Mouse (Mus musculus): ENCODE results near the gene Morn1. TPM values are rescaled to one million over a fixed set of nuclear protein-coding genes. Genes with fewer than 3 reads are reported as not detected.

The Morn1 gene
- polyA plus RNA-seq, 1 experiment: 12.6 TPM

DNA sequence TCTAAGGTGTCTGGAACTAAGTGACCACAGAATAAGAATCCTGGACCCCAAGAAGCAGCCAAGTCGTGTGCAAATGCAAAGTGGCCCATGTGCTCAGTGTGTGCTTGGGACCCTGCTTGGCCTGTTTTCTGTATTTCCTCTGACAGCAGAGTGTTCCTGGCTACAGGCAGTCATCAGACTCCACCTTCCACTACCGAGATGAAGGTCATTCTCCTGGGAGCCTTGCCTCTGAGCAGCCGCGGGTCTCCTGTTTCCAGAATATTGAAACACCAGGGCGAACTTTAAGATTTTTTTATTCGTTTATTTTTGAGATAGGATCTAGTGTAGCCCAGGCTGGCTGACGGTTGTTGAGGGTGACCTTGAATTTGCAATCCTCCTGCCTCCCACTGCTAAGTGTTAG is 44.2 kb downstream of the Morn1 start:
- DNase-seq (ENCODE audit: low read depth): no peak
- TF ChIP-seq POLR2A (IDR thresholded peaks at IDR 0.05; ENCODE audit: borderline replicate concordance, extremely low read depth, insufficient read depth, insufficient read length, poor library complexity, severe bottlenecking) (no peak), CTCF (IDR thresholded peaks at IDR 0.05; ENCODE audit: borderline replicate concordance, extremely low read depth, insufficient read depth, insufficient read length) (no peak)

DNA sequence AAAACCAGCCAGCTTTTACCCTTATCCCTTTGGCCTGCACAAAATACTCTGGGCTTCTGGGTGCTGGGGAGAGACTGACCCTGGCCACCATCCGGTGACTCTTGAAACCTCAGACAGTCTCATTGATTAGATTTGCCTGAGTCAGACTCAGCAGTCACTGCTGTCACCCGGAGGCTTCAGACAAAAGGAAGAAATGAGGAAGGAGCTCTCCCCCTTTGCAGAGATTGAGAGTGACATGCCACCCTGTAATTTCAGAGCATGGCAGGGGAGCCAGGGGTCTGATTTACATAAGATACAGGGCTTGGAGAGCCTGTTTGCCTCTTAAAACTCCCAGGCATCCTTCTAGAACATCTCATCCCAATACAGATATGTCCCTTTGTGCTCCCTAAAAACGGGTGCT is 46.8 kb downstream of the Morn1 start:
- TF ChIP-seq POLR2A (IDR thresholded peaks at IDR 0.05; ENCODE audit: borderline replicate concordance, extremely low read depth, insufficient read depth, insufficient read length, poor library complexity, severe bottlenecking) (no peak), CTCF (IDR thresholded peaks at IDR 0.05; ENCODE audit: borderline replicate concordance, extremely low read depth, insufficient read depth, insufficient read length) (no peak)
- DNase-seq (ENCODE audit: low read depth): peak; percentile 47

DNA sequence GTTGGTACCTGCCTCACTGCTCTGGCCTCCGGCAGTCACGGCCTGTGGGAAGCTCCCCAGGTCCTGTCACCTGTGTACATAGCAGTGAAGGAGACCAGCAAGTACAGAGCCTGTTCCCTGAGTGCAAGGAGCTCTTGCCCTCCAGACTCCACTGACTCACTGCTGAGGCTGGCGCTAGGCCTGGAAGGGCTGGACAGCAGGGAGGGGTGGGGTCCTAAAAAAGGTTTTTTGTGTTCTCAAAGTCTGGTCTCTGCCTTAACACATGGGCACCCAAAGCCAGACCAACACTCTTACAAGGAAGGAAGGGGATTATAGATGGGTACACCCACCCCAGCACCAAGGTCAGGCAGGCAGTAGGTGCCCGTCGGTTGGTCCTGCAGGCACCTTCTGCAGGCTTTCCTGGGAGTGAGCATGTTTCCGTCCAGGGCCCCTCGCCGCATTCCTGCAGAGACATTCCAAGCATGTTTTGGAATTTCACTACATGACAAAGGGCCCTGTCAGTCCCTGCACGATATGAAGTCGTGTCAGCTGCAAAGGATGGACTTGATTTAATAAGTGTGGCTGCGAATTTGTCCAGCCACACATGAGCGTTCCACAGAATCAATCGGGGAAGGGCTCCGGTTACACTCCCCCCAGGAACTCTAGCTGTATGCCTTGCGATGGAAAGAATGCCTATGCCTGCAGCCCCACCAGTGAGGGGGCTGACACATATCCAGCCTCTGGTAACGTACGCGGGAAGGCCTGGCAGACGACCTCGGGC is 47.5 kb downstream of the Morn1 start:
- no peak for TF ChIP-seq POLR2A (IDR thresholded peaks at IDR 0.05; ENCODE audit: borderline replicate concordance, extremely low read depth, insufficient read depth, insufficient read length, poor library complexity, severe bottlenecking)
- no peak for DNase-seq (ENCODE audit: low read depth)

DNA sequence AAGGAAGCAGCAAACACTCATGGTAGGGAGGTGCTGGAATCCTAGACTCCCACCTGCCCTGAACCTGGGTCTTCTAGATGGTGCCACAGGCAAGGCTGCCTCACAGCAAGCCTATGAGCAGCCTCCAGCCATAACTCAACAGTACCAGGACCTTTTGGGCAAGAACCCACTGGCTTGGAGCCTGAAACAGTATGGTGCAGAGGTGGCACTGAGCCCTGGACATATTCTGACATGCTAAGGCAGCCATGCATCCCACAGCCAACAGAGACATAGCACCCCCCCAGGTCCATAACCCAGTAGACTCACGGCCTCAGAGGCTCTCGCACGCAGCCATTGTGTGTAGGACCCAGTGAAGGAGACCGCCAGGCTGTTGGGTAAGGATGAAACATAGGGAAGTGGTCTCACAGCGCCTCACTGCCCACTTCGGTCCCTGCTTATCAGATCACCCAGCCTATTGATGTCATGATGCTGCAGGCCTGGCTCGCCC is 48.4 kb downstream of the Morn1 start:
- TF ChIP-seq CTCF (IDR thresholded peaks at IDR 0.05; ENCODE audit: borderline replicate concordance, extremely low read depth, insufficient read depth, insufficient read length): no peak
- TF ChIP-seq POLR2A (IDR thresholded peaks at IDR 0.05; ENCODE audit: borderline replicate concordance, extremely low read depth, insufficient read depth, insufficient read length, poor library complexity, severe bottlenecking): no peak
- DNase-seq (ENCODE audit: low read depth): no peak

DNA sequence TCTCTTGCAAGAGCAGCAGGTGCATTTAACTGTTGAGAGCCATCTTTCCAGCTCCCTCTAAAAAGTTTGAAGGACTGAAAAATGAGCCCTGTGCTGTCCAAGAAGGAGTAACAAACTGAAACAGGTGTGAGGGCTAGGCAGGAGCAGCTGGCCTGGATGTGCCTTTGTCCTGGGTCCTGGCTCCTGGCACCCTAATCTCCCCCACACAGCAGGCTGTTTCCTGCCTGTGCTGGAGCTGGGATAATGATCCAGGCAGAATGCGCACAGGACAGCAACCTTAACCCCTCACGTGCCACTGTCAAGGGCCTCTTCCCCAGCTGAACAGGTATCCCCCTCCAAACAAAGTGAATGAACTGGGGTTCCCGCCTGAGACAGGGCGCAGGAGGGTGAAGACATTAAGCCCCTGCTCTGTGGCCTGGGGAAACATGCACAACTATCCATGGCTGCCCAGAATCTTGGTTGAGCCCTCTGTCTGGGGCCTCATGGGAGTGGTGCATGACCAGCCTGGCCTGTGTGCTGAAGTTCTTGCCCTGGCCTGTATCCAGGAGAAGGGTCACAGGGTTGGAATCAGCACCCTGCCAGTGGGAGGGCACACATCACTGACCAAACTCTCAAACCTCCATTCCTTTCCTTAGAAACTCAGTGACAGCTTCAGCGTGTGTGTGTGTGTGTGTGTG is 49.7 kb downstream of the Morn1 start:
- TF ChIP-seq CTCF (IDR thresholded peaks at IDR 0.05; ENCODE audit: borderline replicate concordance, extremely low read depth, insufficient read depth, insufficient read length): no peak
- TF ChIP-seq POLR2A (IDR thresholded peaks at IDR 0.05; ENCODE audit: borderline replicate concordance, extremely low read depth, insufficient read depth, insufficient read length, poor library complexity, severe bottlenecking): no peak
- no peak for DNase-seq (ENCODE audit: low read depth)

DNA sequence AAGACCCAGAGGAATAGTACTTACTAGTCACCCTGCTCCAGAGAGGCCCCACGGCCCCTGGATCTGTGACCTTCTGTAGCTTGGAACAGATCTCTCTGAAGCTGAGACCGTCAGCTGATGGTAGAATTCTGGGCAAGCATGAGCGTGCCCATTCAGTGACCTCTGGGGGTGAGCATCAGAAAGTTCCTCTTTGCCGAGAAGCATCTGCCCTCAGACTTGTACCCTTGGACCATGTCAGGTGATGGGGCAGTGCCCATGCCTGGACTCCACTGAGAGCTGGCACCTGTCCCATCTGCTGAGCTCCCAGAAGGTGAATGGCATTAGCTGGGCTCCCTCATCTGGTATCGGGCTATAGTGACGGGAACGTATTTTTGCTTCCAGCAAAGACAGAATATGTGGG is 51.5 kb downstream of the Morn1 start:
- no peak for TF ChIP-seq POLR2A (IDR thresholded peaks at IDR 0.05; ENCODE audit: borderline replicate concordance, extremely low read depth, insufficient read depth, insufficient read length, poor library complexity, severe bottlenecking)
- TF ChIP-seq CTCF (IDR thresholded peaks at IDR 0.05; ENCODE audit: borderline replicate concordance, extremely low read depth, insufficient read depth, insufficient read length): no peak
- DNase-seq (ENCODE audit: low read depth): no peak

DNA sequence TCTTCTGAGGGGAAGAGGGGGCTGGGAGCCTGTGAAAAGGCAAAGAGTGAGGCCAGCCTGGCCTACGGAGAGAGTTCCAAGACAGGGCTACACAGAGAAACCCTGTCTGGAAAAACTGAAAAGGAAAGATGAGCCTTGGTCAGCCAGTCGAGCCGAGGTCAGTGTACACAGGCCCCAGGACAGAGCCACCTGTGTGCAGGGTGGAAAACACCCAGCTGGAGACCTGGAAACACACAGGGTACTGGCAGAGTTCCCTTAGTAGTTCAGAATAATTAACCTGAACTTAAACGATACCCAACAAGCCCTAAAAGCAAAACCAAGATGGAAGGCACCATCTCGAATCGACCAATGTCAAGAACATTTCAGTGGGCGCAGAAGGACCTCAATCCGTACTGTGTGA is 52.1 kb downstream of the Morn1 start:
- TF ChIP-seq CTCF (IDR thresholded peaks at IDR 0.05; ENCODE audit: borderline replicate concordance, extremely low read depth, insufficient read depth, insufficient read length) (no peak), POLR2A (IDR thresholded peaks at IDR 0.05; ENCODE audit: borderline replicate concordance, extremely low read depth, insufficient read depth, insufficient read length, poor library complexity, severe bottlenecking) (no peak)
- DNase-seq (ENCODE audit: low read depth): no peak

DNA sequence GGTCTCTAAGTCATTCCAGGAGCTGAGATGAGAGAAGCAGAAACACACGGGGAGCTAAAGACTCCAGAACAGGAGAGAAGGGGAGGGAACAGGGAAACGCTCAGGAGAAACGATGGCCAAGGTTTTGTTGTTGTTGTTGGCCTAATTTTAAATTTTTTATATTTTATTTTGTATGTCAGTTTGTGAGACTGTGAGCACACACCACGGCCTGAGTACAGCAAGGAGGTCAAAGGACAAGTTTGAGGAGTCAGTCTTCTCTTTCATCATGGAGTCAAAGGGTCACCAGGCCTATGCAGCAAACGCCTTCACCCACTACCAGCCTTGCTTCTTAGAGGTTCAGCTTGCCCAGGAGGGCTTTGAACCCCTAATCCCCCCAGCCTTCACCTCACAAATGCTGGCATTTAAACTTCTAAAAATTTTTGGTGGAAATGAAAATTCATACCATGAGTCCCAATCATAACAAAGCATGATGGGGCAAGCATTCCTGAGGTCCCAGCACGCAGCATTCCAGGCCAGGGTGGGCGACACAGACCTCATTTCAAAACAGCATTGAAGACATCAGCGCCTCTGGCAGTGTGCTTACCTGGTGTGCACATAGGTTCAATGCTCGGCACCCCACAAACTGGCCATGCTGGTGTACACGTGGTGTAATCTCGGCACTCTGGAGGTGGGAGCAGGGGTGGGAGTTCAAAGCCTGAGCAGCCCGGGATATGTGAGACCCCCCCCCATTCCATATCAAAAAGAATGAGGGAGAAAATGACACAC is 53.1 kb downstream of the Morn1 start:
- TF ChIP-seq POLR2A (IDR thresholded peaks at IDR 0.05; ENCODE audit: borderline replicate concordance, extremely low read depth, insufficient read depth, insufficient read length, poor library complexity, severe bottlenecking) (no peak), CTCF (IDR thresholded peaks at IDR 0.05; ENCODE audit: borderline replicate concordance, extremely low read depth, insufficient read depth, insufficient read length) (no peak)
- no peak for DNase-seq (ENCODE audit: low read depth)

DNA sequence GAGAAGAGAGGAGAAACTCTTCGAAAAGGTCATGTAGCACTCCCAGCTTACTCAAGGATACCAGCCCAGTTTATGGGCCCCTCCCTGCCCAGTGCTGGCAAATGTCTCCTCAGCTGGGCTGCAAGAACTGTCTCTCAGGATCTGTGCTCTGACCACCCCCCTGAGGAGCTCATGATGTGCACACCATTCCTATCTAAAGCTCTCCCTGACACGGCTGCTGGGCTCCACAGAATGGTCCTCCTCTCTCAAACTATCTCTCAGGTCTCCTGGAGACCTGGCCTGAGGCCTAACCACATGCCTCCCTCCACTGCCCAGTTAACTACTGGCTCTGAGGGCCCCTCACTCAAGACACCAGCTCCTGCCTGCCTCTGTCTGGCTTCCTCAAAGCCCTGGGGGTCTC is 53.8 kb downstream of the Morn1 start:
- DNase-seq (ENCODE audit: low read depth): no peak
- no peak for TF ChIP-seq CTCF (IDR thresholded peaks at IDR 0.05; ENCODE audit: borderline replicate concordance, extremely low read depth, insufficient read depth, insufficient read length)
- no peak for TF ChIP-seq POLR2A (IDR thresholded peaks at IDR 0.05; ENCODE audit: borderline replicate concordance, extremely low read depth, insufficient read depth, insufficient read length, poor library complexity, severe bottlenecking)

DNA sequence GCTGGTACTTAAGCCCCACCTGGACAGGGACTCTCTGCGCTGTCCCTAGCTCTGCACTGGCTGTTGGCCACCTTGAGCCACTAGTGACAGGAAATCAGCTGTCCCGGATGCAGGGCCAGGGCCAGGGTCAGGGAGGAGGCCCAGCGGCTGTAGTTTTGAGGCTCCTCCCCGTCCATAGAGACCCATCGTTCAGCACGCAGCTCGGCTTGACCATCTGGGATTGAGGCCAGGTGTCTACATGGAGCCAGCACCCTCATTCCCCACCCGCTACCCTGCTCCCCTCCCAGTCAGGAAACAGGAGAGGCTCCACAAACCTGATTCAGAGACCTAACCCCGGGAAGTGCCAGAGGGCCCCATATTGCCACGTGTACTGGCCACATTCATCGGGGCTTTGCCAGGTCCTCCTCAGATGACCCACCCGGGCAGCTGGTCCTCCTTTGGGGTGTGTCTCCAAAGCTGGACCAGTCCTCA is 54.5 kb downstream of the Morn1 start:
- TF ChIP-seq POLR2A (IDR thresholded peaks at IDR 0.05; ENCODE audit: borderline replicate concordance, extremely low read depth, insufficient read depth, insufficient read length, poor library complexity, severe bottlenecking) (no peak), CTCF (IDR thresholded peaks at IDR 0.05; ENCODE audit: borderline replicate concordance, extremely low read depth, insufficient read depth, insufficient read length) (no peak)
- no peak for DNase-seq (ENCODE audit: low read depth)

DNA sequence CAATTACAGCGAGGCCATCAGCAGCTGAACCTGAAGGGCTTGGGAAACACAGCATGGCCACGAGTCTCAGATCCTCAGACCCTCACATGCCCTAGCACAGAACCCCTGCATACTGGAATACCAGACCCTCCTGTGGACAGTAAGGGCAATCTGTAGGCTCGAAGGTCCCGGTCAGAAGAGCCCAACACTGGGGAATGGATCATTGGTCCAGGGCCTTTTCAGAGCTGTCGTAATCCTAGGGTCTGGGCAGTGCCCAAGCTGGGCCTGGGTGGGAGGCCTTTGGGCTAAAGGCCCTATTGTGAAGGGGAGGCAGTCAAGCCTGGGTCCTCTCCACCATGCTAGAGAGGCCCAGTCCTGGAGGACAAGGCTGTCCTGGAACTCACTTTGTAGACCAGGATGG is 56.5 kb downstream of the Morn1 start:
- TF ChIP-seq POLR2A (IDR thresholded peaks at IDR 0.05; ENCODE audit: borderline replicate concordance, extremely low read depth, insufficient read depth, insufficient read length, poor library complexity, severe bottlenecking) (no peak), CTCF (IDR thresholded peaks at IDR 0.05; ENCODE audit: borderline replicate concordance, extremely low read depth, insufficient read depth, insufficient read length) (no peak)
- no peak for DNase-seq (ENCODE audit: low read depth)

All from brain, embryonic 14.5 days (tissue).